Mouse (Mus musculus): ENCODE measurements around the gene Tha1. TPM values are rescaled to one million over a fixed set of nuclear protein-coding genes. Genes with fewer than 3 reads are reported as not detected.

The Tha1 gene
- polyA plus RNA-seq (2012; rRNA removed; ENCODE audit: low replicate concordance) = 26.0 and 66.8 TPM in 2 replicates

DNA sequence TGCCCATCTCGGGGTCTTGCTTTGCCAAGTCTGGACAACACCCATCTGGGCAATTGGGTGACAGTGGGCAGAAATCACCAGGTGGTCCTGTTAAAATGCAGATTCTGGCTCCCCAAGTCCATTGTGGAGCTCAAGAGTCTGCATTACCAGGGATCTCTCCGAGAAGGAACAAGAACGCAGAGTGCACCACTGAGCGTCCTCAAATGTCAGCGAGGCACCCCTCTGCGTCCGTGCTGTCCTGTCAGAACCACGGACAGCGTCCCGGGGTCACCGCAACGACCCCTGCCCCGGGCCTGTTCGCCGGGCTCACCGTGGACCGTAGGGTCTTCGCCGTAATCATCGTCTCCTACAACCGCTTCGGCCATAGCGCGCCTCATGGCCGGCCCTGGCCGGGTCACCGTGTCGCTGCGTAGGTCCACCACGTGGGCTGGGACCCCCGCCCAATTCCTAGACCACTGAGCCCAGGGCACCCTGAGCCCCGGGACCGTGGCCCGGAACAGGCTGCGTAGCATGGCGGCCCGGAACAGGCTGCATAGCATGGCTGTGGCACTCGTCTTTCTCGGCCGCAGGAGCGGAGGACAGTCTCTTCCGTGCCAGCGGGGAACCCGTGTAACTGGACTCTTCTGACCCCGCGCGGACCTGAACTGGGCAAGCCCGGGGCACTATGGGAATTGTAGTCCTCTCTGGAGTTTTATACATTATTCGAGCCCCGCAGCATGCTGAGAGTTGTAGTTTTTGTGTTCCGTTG lies at the start of gene Tha1:
TSS of gene Tha1 (minus strand) at position 621 of the 748 bp plus-strand sequence.

DNA sequence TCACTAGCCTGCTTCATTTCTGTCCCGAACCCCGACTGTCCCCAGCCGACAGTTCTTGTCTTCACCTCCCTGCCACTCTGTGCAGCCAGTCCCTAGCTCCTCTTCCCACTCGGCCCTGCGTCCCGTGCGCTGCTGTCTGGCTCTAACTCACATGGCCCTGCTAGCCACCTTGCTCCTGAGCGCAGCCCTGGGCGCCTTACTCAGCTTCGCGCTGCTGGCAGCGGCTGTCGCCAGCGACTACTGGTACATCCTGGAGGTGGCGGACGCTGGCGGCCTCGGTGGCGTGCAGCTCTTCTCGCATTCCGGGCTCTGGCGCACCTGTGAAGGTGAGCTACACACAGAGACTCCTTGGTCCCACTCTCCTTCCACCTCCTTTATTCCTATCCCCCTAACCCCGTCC lies 12.7 kb downstream of the Tha1 start, which contains the start of gene Tmem235:
TSS of gene Tmem235 (plus strand) at position 152 of the 400 bp plus-strand sequence.

DNA sequence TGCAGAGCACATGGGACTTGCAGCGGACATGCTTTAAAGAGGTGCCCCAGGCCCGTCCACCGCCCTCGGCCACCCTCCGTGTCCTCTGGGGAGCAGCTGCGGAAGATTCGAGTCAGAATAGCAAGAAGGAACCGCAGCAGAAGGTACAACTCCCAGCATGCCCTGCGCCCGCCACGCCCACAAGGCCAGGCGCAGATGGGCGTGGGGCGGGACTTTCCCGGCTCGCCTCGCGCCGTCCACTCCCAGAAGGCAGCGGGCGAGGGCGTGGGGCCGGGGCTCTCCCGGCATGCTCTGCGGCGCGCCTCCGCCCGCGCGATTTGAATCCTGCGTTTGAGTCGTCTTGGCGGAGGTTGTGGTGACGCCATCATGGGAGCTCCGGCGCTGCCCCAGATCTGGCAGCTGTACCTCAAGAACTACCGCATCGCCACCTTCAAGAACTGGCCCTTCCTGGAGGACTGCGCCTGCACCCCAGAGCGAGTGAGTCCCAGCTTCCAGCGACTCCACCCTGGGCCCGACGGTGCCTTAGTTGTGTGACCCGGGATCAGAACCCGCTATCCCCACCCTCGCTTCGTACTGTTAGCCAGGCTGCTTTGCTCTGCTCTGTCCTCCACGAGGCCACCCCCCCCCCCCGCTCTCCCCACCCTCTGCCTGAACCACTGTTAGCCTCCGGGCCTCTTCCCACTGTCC lies 24.2 kb downstream of the Tha1 start, which contains the start of gene Birc5:
TSS of gene Birc5 (plus strand) at position 267 of the 687 bp plus-strand sequence.

DNA sequence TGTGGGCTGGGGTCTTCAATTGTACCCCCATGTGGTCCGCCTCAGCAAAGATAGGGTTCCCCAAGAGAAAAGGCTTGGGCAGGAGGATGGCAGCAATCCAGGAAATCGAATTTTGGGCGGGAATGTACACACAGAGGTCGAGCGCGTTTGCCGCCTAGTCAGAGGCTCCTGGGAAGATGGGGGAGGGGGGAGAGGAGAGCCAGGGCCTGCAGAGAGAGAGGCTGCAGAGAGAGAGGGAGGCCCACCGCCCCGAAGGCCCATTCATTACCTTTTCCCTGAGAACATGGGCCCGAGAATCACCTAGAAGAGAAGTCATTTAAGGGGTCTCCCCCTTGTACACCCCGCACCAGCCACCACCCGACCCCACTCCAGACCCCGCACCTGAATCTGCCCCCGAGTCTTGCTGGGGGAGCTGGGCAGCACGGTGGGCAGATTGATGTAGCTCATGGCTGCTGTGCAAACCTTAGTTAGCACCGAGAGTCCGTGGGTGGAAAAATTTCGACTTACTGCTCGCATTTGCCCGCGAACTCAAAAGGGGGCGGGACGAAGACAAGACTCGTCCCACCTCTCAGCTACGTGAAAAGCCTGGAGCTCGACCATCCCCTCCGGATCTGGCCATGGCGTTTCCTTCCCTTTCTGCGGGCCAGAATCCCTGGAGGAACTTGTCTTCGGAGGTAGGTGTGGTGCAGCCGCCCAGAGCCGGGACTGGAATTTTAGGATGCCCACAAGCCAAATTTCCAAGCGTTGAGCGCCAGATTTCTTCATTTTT lies 47.8 kb downstream of the Tha1 start, which contains the start of the genes Afmid and Tk1:
TSS of gene Afmid (plus strand) at position 592 of the 769 bp plus-strand sequence.
TSS of gene Tk1 (minus strand) at position 760 of the 769 bp plus-strand sequence.

Other genes with a start within 250 kb of the Tha1 start
- 6.7 and 8.7 TPM in 2 replicates for gene Tnrc6c, start 219.2 kb downstream of the Tha1 start, polyA plus RNA-seq (2012; rRNA removed; ENCODE audit: low replicate concordance)
- 45.0 and 97.1 TPM in 2 replicates for gene Tmc8, start 91.4 kb downstream of the Tha1 start, polyA plus RNA-seq (2012; rRNA removed; ENCODE audit: low replicate concordance)
- gene Tmc6, start 91.3 kb downstream of the Tha1 start, polyA plus RNA-seq (2012; rRNA removed; ENCODE audit: low replicate concordance) = 61.1 and 63.0 TPM in 2 replicates
- 0.23 and 0.49 TPM in 2 replicates for gene 6030468B19Rik, start 75.8 kb downstream of the Tha1 start, polyA plus RNA-seq (2012; rRNA removed; ENCODE audit: low replicate concordance)
- not detected in 2 replicates for gene Gm20708, start 63.8 kb downstream of the Tha1 start, polyA plus RNA-seq (2012; rRNA removed; ENCODE audit: low replicate concordance)
- 210 and 223 TPM in 2 replicates for gene Syngr2, start 63.8 kb downstream of the Tha1 start, polyA plus RNA-seq (2012; rRNA removed; ENCODE audit: low replicate concordance)
- gene Afmid, start 47.6 kb downstream of the Tha1 start, polyA plus RNA-seq (2012; rRNA removed; ENCODE audit: low replicate concordance) = 9.9 and 13.1 TPM in 2 replicates
- gene Tk1, start 47.4 kb downstream of the Tha1 start, polyA plus RNA-seq (2012; rRNA removed; ENCODE audit: low replicate concordance) = 42.7 and 62.2 TPM in 2 replicates
- gene Birc5, start 24.2 kb downstream of the Tha1 start, polyA plus RNA-seq (2012; rRNA removed; ENCODE audit: low replicate concordance) = 12.5 and 20.8 TPM in 2 replicates
- gene Tmem235, start 12.7 kb downstream of the Tha1 start, polyA plus RNA-seq (2012; rRNA removed; ENCODE audit: low replicate concordance) = 0.21 TPM in 1 of 2 replicates, not detected in the other
- gene Socs3, start 96.6 kb upstream of the Tha1 start, polyA plus RNA-seq (2012; rRNA removed; ENCODE audit: low replicate concordance) = 28.3 and 61.4 TPM in 2 replicates
- gene Pgs1, start 112.8 kb upstream of the Tha1 start, polyA plus RNA-seq (2012; rRNA removed; ENCODE audit: low replicate concordance) = 37.3 and 49.9 TPM in 2 replicates

All from duodenum, adult 2 months (tissue).